Mouse (Mus musculus) urinary bladder, adult 18-20 months (tissue): ENCODE data around the gene Dtd2.
A peak's percentile ranks its signal among the peaks of the same experiment; 100 is the strongest.

Experiments used
- DNase-seq, 2 experiments: peaks; one replicate each; pipeline ENCODE4 v3.0.0; 2022; ENCODE audit warnings: low spot score in 2 of 2, mixed read lengths in 2 of 2

The Dtd2 gene

GRCm38 (mm10) chr12:51985163-51985748 lies 21.0 kb downstream of the Dtd2 start:
- DNase-seq, result no peak

- DNase-seq, result no peak
Observed at GRCm38 (mm10) chr12:51983625-51984024, 22.7 kb downstream of the Dtd2 start.

- no peak for DNase-seq
Observed at GRCm38 (mm10) chr12:51976531-51976930, 29.8 kb downstream of the Dtd2 start.

GRCm38 (mm10) chr12:51974381-51974780 lies 31.9 kb downstream of the Dtd2 start:
- no peak for DNase-seq

GRCm38 (mm10) chr12:51972269-51973065 lies 33.8 kb downstream of the Dtd2 start:
- DNase-seq, result no peak

GRCm38 (mm10) chr12:51971070-51971664 lies 35.1 kb downstream of the Dtd2 start, which contains the start of gene Heatr5a:
Gene Heatr5a, minus strand, starts transcription at chr12:51971321.
- peak; percentile 87 to 95 for DNase-seq

- DNase-seq, result no peak
Observed at GRCm38 (mm10) chr12:51970352-51971069, 35.8 kb downstream of the Dtd2 start.

- no peak for DNase-seq
Observed at GRCm38 (mm10) chr12:51969876-51970275, 36.4 kb downstream of the Dtd2 start.

- DNase-seq, result no peak
Observed at GRCm38 (mm10) chr12:51969092-51969491, 37.2 kb downstream of the Dtd2 start.

GRCm38 (mm10) chr12:51967915-51968595 lies 38.2 kb downstream of the Dtd2 start:
- DNase-seq, result no peak

- DNase-seq, result no peak
Observed at GRCm38 (mm10) chr12:51957626-51958025, 48.7 kb downstream of the Dtd2 start.

GRCm38 (mm10) chr12:51952309-51952708 lies 54.0 kb downstream of the Dtd2 start:
- DNase-seq, result no peak

- no peak for DNase-seq
Observed at GRCm38 (mm10) chr12:51947498-51947945, 58.8 kb downstream of the Dtd2 start.

GRCm38 (mm10) chr12:51945331-51945730 lies 61.0 kb downstream of the Dtd2 start:
- no peak for DNase-seq

GRCm38 (mm10) chr12:51939848-51940247 lies 66.5 kb downstream of the Dtd2 start:
- DNase-seq, result no peak
